Mouse (Mus musculus) gastrocnemius, postnatal 4 days (tissue): ENCODE measurements at regions not wholly inside any gene's neighbourhood (a gene's known extent, or its start where the extent isn't known, plus 50 kb on each side); places are given as distances from the start of the nearest gene placed in this dataset.
"Not testable (repeated sequence)": the region's sequence is repeated elsewhere in the genome, so short reads cannot be mapped to it uniquely, and the experiment has no call there.

Source experiments
- DNase-seq, 2 experiments: peaks; one replicate each; pipeline ENCODE4 v3.0.0; 2021 to 2022; ENCODE audit warnings: low spot score in 2 of 2, mixed read lengths in 2 of 2

- no peak for DNase-seq
Observed at GRCm38 (mm10) chr14:120741492-120742054, 169.5 kb upstream of the Ipo5 start.

DNA sequence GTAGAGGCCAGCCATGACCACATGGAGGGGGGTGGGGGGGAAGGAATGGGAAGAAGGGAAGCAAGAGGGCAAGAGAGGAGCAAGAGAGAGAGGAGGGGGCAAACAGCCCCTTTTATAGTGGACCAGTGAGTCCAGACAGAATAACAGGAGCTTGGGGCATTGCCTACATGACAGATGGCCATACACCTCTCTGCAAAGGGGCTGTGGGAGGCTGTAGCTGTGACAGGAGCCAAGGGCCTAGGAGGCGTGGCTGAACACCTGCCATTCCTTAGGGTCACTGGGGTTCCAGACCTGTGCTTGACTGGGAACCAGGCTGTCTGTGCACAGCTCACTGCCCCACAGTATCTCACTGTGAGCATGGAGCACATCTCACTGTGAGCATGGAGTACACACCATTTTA lies 157.0 kb upstream of the Ipo5 start:
- no peak for DNase-seq

DNA sequence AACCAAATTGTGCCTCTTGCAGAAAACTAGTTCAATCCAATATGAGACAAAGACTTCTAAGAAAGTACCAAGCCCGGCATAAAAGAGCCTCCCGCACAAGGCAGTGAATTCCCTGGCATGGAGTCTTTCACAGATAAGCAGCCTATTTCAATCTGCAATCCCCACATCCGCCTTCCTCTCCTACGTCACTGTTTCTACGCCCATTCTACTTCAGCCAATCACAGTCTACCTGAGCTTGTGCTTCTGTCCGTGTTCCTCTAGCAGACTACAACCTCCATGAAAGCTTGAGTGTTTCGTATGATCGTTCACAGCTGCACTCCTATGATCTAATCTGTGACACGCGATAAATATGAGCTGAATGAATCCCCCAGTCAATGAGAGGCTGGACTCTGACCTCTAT lies 155.6 kb upstream of the Ipo5 start:
- no peak for DNase-seq

DNA sequence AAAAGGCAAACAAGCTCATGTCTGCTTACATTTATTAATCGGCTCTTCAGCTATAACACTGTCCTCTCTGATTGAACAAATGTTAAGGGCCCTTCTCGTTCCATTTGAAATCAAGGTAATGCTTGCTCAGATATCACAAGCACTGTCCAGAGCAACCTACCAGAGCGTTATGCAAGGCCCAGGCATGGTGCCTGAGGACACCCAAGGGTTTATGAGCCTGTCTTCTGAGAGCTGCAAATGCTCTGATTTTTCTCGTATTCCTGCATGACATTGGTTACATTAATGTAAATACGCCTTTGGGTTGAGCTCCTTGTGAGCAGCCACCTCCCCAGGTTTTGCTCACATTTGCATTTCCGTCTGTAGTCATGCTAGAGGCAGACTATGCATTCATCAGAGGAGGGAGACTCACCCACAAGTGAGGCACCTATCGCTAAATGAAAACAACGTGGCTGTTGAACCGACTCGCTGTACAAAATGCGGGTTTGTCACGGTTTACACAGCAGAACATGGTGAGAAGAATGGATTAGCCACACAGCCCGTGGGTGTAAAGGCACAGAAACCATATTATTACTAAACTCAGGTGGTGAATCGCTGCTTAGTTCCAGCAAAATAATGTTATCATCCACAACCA lies 152.7 kb upstream of the Ipo5 start:
- no peak for DNase-seq

DNA sequence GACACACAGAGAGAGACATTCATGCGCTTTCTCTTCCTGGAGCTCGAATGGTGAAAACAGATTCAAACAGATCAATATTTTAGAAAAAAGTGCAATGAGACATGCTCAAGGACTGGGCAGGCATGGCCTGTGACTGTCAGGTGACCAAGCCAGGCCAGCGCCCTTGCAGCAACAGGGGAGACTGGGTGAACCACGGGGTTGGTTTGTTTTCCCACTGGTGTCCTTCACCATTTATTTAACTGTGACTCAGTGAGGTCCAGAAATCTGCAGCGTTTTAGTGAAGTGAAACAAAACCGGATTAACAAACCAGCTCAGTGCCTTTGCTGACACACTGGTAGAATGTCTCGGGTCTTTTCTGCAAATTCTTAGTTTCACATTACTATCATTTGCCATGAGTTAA lies 148.9 kb upstream of the Ipo5 start:
- no peak for DNase-seq

DNA sequence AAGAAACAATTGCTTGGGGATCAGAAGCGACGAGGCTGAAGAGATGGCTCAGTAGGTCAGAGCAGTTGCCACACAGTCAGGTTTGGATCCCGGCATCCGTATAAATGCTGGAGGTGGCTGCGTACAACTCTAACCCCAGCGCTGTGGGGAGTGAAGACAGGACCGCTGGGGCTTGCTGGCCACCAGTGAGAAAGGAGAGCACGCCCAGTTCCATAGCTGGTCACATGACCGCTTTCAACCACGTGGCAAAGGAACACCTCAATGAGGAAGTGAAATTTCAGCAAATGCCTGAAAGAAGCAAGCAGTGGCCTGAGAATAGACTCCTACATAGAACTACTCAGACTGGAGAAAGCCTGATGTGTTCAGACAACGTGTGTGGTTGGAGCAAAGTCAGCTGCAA lies 148.3 kb upstream of the Ipo5 start:
- DNase-seq: no peak

DNA sequence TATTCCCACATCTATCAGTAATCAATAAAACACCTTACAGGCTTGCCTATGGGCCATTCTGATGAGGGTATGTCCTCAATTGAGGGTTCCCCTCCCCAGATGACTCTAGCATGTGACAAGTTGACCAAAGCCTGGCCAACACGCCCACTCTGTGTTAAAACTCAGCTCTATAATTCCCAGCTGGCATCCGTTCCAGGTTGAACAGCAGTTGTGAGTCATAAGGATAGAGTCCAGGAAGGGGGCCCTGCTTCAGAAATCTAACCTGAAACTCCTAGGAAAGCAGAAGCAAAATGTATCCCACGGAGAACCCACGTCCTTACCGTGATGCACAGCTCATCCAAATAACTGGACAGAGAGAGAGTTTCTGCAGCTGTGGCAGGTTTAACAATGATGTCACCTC lies 147.2 kb upstream of the Ipo5 start:
- DNase-seq: no peak

GRCm38 (mm10) chr14:120764386-120764785 lies 146.6 kb upstream of the Ipo5 start:
- no peak for DNase-seq

DNA sequence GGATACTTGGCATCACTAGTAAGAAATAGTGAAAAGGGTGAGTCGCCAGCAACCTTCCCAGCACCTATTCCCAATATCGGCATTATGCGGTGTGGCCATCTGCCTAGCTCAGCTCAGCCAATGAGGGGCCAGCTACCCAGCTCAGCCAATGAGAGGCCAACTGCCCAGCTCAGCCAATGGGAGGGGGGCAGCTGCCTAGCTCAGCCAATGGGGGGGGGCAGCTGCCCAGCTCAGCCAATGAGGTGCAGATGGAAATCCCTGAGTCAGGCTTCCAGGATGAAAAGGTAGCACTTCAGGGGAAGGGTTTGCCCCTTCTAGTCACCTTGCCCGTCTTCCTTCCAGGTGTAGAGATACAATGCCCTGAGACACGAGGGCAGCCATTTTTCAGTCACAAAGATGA lies 144.6 kb upstream of the Ipo5 start:
- no peak for DNase-seq

DNA sequence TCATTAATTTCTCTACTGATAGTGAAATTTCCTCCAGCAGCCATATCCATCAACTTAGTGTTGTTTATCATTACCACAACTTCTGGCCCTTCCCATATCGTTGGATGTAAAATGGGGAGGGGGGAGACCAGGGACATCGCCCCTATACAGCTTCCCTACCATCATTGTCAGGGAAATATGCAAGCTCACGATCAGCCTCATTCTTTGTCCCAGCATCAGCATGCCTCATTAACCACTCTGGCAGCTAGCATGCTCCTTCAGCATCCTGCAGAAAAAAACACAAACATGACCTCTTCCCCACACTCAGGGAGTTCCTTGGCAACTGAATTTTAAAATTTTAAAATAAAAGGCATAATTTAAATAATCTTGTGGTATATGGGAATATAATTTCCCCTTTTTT lies 140.4 kb upstream of the Ipo5 start:
- no peak for DNase-seq

- DNase-seq: not testable (repeated sequence)
Observed at GRCm38 (mm10) chr14:120773001-120773400, 138.0 kb upstream of the Ipo5 start.

DNA sequence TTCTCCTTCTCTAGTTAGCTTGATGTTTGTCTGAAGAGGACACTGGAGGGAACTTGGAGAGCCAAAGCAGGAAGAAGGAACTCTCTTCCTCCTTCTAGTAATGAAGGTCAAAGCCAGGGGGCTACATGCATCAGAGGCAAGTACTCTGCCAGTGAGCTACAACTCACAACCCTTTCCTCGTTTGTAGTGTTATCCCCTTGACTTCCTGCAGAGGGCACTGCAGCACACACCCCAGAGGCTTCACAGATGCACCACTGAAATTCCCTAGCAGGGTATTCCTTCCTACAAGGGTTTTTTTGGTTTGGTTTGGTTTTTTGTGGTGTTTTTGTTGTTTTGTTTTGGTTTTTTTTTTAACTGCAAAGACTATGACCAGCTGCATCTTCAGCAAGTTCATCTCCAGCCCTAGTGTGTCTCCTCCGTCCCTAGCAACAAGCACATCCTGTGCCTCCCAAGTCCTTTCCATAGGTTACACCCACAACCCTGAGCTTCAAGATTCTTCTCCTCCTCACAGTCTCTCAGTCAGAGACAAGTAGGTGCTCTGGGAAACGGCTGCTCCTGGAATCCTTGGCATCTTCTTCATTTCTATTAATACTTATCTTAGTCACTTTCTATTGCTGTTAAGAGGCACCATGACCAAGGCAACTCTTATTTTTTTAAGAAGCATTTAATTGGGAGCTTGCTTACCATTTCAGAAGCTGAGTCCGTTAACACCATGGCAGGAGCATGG lies 119.0 kb upstream of the Ipo5 start:
- DNase-seq: no peak

DNA sequence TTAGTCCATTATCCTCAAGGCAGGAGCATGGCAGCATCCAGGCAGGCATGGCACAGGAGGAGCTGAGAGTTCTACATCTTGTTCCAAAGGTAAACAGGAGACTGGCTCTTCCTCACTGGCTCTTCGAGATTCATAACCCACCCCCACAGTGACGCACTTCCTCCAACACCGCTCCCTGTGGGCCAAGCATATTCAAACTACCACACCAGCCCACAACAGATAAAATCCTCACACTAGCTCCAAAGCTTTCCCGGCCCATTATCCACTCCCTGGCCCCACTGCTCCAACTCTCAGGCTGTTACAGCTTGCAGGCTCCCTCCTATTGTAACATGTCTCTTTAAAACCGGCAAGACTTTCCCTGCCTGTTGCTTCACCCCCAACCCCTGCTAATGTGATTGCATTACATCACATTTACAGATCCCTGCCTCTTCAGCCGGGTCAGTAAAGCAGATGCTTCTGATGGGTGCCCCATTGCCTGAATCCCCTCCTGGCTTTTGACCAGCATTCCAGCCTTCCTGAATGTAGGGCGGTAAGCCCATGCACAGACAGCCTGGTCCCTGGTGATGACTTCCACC lies 113.0 kb upstream of the Ipo5 start:
- no peak for DNase-seq

DNA sequence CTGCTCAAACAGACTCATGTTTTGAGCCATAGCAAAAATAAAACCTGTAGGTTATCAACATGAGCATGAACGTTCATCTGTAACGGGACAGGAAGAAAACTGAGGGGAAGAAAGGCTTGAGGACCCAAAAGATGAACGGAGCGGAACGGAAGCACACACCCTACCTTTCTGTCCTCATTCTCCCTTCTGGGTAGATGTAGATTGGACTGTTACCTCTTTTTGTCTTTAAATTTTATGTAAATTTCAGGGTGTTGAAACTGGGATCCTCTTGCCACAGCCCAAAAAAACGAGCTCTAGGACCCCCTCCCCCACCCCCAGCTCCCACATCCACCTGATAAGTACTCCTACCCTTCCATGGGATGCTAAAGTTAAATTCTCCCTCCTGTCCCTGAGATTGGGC lies 107.8 kb upstream of the Ipo5 start:
- DNase-seq: no peak

GRCm38 (mm10) chr14:120803739-120804138 lies 107.3 kb upstream of the Ipo5 start:
- no peak for DNase-seq

GRCm38 (mm10) chr14:120804183-120804848 lies 106.7 kb upstream of the Ipo5 start:
- no peak for DNase-seq

DNA sequence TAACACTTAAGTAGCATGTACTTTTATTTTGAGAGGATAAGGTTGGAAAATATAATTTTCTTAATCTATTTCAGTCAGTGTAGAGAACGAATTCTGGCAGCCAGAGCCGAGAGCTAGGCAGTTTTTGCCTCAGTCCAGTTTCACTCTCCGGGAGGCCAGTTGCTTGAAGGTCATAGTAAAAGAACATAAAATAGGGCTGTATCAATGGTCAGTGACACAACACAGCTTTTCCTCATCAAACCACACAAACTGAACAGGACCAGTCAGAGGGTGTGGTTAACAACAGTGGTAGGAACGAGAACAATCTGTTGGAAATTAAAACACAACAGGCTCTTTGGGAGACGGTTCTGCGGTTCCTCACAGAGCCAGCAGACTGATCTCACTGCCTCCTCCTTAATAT lies 105.9 kb upstream of the Ipo5 start:
- DNase-seq: no peak

DNA sequence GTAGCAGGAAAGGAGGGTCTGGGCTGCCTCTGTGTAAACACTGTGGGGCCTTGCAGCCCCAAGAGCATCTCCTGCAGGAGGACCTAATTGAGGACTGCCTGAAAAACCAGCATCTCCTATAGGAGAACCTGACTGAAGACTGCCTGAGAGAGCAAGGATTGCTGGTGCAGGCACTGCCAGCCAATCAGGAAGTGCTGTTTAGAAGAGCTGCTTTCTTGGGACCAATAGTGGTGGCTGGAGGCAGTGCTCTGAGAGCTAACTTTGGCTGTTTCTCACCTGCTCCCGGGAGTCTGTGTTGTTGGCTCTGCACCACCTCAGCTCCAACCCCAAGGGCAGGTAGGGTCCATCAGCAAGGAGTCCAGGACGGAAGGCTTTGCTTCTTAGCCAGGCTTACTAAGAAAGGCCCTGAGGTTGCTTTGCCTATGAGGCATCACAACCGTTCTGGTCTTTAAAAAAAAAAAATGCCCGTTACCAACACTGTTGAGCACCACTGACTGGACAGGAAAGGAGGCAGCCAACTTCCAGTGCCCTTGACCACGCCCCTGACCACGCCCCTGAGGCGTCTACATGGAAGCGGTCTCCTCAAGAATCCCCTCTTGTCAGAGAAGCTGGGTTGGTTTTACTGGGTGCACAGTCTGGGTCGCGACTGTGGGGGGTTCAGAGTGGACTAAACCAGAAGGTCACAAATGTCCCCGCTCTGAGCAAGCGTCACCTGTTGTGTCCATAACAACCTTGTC lies 105.0 kb upstream of the Ipo5 start:
- DNase-seq: not testable (repeated sequence)

GRCm38 (mm10) chr14:120806553-120806893 lies 104.5 kb upstream of the Ipo5 start:
- DNase-seq: no peak

- DNase-seq: no peak
Observed at GRCm38 (mm10) chr14:120809321-120809720, 101.7 kb upstream of the Ipo5 start.

DNA sequence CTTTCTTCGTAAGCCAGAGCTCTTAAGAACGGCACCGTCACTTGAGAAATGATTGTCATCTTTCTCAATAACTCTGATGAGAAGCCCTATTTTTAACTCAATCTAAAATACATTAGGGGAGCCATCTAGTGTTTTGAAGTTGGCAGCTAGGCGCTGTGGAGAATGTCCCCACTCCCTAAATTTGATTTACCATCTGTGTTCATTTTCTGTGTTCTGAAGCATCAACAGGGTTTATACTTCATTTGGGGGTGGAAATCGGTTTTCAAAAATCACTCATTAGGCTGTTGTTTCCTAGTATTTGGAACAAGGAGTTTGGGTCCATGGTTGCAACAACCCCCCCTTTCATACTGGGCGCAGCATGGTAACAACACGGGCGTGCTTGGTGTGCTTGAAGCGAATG lies 97.1 kb upstream of the Ipo5 start:
- no peak for DNase-seq
